Mouse (Mus musculus) testis, postnatal 10 days (tissue): ENCODE measurements around the gene Aes.

Source experiments
- DNase-seq: peaks from one replicate; pipeline ENCODE4 v3.0.0; 2021; ENCODE audit warnings: low spot score

The Aes gene

DNA sequence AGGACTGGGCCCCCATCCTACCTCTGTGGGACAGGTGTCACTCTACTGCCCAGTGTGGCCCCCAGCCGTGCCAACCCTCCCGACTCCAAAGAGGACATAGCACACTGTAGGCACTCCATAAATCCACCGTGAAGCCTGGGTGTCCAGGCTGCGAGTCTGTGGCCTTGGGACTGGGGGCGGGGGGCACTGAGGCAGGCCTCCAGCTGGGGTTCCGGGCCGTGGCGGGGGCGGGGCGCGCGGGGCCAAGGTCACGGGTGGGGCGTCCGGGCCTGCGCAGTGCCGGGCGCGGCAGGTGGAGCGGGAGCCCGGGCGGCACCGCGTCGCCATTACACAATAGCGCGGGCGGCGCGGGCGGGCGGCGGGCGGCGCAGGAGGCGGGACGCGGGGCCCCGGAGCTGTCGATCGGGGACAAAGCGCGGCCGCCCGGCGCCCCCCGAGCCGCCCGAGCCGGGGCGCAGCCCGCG lies at the start of gene Aes:
Gene Aes, plus strand, starts transcription at position 326 of the 464 bp plus-strand sequence.
- DNase-seq, result peak; percentile 97

DNA sequence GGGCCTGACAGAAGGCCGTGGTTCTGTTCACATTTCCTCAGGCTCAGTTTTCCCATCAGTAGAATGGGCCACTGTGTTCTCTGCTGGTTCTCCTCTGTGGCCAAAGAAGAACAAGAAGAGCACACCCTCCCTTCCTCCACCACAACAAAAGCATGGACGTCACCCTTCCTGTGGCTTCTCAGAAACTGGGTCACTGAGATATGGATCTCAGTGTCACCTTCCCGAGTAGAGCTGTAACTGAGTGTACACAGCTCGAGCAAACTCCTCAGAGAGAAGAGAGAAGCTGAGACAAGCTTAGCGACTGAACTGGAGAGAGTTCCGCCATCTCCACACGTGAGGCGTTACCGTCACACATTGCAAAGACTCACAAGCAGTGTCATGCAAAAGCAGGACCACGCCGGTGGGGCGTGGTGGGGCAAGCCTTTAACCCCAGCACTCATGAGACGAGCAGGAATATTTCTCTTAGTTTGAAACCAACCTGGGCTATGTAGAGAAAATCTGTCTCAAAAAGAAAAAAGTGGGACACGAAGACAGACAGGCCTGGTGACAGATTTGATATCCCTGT lies 49.0 kb upstream of the Aes start:
- DNase-seq, result no peak

- no peak for DNase-seq
Observed at GRCm38 (mm10) chr10:81513798-81514197, 45.5 kb upstream of the Aes start.

DNA sequence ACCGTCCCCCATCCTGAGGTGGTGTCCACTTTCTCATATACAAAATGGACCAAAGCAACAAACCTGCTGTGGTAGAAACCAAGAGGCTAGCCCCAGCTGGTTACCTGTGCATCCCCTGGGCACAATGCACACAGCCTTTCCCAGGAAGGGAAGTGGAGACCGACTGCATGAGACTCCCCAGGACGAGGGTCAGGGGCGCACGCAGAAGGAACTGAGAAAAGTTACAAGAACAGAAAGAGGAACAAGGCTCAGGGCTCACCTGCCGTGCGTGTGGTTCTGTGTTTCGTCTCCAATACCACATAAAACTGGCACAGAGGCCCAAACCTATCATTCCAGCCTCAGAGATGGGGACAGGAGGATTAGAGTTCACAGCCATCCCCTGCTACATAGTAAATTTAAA lies 42.1 kb upstream of the Aes start:
- DNase-seq, result no peak

GRCm38 (mm10) chr10:81518546-81518945 lies 40.7 kb upstream of the Aes start:
- DNase-seq, result peak; percentile 86

DNA sequence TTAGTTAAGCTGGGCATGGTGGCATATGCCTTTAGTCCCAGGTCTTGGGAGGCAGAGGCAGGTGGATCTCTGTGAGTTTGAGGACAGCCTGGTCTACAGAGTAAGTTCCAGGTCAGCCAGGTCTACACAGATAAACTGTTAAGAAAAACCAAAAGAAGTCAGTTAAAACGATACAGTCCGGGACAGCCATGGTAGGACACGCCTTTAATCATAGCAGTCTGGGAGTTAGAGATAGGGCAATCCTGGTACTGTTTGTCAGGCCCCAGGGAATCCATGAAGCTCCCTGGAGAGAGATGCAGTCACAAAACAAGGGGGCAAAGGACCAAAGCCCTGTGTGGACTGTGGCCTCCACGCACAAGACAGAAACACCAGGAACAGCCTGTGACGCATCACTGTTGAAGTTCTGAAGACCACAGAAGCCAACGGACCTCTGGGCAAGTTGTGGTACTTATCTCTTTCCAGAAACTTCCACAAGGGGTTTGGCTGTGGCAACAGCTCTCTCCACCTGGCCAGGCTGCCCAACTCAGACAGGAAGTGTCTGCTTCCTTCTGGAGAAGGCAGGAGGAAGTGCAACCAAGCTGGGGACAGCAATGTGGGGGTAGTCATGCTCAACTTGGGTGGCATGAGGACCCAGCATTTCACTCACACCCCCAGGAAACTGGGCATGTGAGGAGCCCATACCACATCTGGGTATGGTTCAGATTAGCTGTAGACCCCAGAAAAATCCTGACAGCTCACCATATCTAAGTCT lies 39.9 kb upstream of the Aes start:
- DNase-seq, result no peak

- no peak for DNase-seq
Observed at GRCm38 (mm10) chr10:81519978-81520365, 39.3 kb upstream of the Aes start.

DNA sequence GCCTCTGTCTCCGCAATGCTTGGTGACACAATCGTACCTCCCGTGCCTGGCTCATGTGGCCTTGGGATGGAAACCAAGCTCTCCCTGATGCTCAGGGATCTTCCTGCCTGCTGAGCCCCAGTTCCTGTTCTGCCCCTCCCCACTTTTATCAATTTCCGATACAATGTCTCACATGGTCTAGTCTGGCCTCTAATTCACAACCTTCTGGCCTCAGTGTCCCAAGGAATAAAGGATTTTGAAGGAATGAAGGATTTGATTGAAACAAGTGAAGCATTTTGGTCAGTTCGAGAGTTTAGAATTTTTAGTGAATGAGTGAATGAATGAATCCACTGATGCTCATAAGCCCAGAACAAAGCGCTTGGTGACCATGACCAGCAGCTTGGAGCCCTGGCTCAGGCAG lies 36.1 kb upstream of the Aes start:
- DNase-seq, result no peak

- DNase-seq, result no peak
Observed at GRCm38 (mm10) chr10:81523570-81523969, 35.7 kb upstream of the Aes start.

DNA sequence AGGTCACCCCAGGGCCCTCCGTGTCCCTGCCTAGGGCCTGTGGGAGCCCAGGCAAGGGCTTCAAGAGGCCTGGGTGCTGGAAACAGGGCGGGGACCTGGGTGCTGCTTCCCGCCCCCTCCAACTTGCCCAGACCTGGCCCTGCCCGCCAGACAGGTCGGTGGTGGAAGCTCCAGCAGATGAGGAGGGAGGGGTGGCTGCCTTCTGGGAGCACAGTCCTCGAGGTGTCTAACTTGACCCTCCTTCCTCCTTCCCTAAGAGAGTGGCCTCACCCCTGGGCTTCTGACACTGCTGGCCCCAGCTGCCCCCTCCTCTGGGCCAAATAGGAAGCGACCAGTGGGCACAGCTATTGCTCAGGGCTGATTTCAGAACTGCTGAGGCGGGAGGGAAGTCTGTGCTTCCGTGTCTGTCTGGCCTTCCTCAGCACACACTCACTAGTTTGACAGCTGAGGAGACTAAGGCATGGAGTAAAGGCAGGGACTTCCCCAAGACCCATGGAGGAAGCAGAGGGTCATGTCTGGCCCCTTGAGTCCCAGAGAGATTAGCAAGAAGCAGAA lies 35.2 kb upstream of the Aes start, which contains the start of gene Gna15:
Gene Gna15, minus strand, starts transcription at position 175 of the 555 bp plus-strand sequence.
- no peak for DNase-seq

DNA sequence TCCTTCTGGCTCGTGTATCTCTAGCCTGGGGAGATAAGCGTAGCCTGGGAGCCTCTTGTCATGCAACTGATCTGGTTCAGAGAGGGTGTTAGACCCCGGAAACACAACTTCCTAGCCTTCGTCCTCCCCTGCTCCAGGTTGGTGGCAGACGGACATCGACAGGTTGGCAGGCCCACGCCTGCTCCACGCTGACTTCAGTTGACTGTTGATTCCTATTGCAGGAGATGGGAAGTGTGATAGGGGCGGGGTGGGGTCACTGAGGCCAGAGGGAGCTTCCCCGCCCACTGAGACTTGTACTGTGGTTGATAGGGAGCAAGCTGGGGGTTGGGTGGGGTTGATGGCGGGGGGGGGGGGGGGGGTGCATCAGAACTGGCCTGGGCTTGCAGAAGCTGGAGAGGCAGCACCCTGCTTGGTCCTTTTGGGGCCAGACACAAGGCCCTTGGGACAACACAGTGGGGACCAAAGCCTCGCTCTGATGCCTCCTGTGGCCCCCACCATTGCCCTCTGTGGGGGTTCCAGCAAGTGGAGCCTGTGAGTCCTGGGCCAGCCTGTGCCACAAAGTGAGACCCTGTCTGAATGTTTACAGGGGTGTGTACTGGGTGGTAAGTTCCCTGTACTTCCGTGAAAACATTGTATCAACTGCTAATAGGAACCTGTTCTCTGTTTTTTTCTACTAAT lies 34.1 kb upstream of the Aes start:
- no peak for DNase-seq

DNA sequence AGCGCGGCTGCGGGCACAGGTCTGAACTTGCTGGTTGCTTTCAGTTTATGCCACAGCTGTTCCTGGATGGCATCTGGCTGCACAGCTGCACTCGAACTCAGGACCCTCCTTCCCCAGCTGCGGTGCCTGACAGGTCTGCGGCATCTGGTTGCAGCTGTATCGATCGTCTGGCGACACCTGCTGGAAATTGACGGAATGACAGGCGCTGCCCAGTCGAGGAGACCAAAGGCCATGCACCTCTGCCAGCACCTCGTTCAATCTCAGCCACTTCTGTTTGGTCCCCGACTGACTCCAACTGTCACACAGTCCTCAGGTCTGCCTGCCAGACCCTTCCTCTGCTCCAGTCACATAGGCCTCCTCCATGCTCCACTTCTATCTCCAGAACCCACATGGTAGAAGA lies 32.5 kb upstream of the Aes start:
- peak; percentile 90 for DNase-seq

- DNase-seq, result no peak
Observed at GRCm38 (mm10) chr10:81534826-81535225, 24.5 kb upstream of the Aes start.

- DNase-seq, result no peak
Observed at GRCm38 (mm10) chr10:81536734-81537133, 22.6 kb upstream of the Aes start.

GRCm38 (mm10) chr10:81537429-81537828 lies 21.9 kb upstream of the Aes start:
- DNase-seq, result no peak

DNA sequence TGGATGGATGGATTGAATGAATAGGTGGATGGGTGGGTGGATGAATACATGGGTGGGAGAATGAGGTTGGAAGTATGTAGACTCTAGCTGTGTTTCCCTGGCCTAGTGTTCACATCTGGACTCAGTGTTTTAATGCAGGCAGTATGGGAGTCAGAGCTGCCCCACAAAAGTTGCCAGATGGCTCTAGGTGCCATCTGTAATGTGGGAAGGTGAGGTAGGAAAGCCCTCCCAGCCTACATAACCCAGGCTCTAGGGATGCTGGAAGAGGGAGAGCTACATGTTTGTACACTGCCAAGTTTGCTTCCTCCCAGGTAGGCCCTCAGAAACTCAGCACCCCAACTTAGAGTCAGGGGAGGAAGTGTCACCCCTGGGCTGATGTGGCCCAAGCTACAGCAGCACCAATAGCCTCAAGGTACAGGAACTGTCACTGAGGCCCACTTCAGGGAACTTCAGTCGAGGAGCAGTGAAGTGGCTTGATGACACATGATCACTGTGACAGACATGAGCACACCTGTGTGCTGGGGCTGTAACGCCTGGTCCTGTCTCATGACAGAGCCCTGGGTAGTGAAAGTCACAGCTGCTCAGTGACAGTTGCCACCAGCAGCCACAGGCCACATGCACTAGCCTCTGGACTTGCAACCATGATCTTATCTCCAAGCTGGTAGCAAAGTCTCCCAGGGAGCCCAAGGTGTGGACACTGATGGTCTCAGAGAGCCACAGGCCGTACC lies 20.8 kb upstream of the Aes start:
- no peak for DNase-seq

GRCm38 (mm10) chr10:81541363-81541762 lies 17.9 kb upstream of the Aes start:
- DNase-seq, result no peak

GRCm38 (mm10) chr10:81541803-81542202 lies 17.5 kb upstream of the Aes start:
- DNase-seq, result no peak

- DNase-seq, result no peak
Observed at GRCm38 (mm10) chr10:81542727-81543460, 16.4 kb upstream of the Aes start.

DNA sequence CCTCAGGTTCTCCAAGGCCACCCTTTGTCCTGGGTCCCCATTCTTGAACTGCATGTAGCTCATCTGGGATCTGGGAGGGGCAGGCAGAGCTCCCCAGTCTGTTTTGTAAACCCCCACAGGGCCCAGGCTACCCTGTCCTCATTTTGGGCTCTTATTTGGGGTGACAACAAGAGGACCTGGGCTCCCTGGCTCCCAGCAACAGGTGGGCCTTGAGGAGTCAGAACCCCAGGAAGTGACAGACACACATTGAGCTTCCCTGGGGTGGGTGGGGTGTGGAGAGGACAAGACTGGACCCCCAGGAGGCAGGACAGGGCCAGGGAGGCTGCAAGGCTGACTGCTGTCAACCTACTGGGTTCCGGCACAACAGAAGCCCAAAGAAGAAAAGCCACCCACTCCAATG lies 15.7 kb upstream of the Aes start:
- no peak for DNase-seq
